Mouse (Mus musculus): ENCODE data around the gene Tead3.
A peak's percentile ranks its signal among the peaks of the same experiment; 100 is the strongest.

GRCm38 (mm10) chr17:28287980-28288379 is 62.6 kb downstream of the Tead3 start:
- no peak for TF ChIP-seq EP300 (IDR thresholded peaks at IDR 0.05; ENCODE audit: insufficient read depth, low read depth, low read length)
- TF ChIP-seq CTCF (IDR thresholded peaks at IDR 0.05): peak; percentile 61
- no peak for TF ChIP-seq POLR2A (IDR thresholded peaks at IDR 0.05; ENCODE audit: insufficient read depth, low read depth, low read length)
